Mouse (Mus musculus) urinary bladder, postnatal 4 days (tissue): Measurements from ENCODE around the gene Pam16.
A peak's percentile ranks its signal among the peaks of the same experiment; 100 is the strongest.

Source experiments
- DNase-seq, 2 experiments: peaks; one replicate each; pipeline ENCODE4 v3.0.0; 2021 to 2022; ENCODE audit warnings: low spot score in 2 of 2

Pam16 gene

GRCm38 (mm10) chr16:4646831-4647230 is 22.0 kb upstream of the Pam16 start:
- DNase-seq: no peak

- DNase-seq: no peak
These were observed 21.1 kb upstream of the Pam16 start for GRCm38 (mm10) chr16:4645867-4646266.

- peak; percentile 81 to 83 for DNase-seq
These were observed 19.1 kb upstream of the Pam16 start for GRCm38 (mm10) chr16:4643670-4644419.

- no peak for DNase-seq
These were observed 18.1 kb upstream of the Pam16 start for GRCm38 (mm10) chr16:4642937-4643336.

GRCm38 (mm10) chr16:4642190-4642589 is 17.4 kb upstream of the Pam16 start:
- DNase-seq: peak; percentile 79 to 85

- no peak for DNase-seq
These were observed 16.5 kb upstream of the Pam16 start for GRCm38 (mm10) chr16:4641119-4641838.

- no peak for DNase-seq
These were observed 15.6 kb upstream of the Pam16 start for GRCm38 (mm10) chr16:4640267-4641005.

GRCm38 (mm10) chr16:4639831-4640237 is 15.0 kb upstream of the Pam16 start, which contains the start of the genes Vasn and Dnaja3:
TSS of gene Vasn (plus strand) at chr16:4639941.
TSS of gene Dnaja3 (plus strand) at chr16:4639989.
- DNase-seq: peak; percentile 88 to 91

GRCm38 (mm10) chr16:4638891-4639390 is 14.2 kb upstream of the Pam16 start:
- DNase-seq: no peak

GRCm38 (mm10) chr16:4635760-4636159 is 11.0 kb upstream of the Pam16 start:
- DNase-seq: no peak

GRCm38 (mm10) chr16:4634681-4635080 is 9.9 kb upstream of the Pam16 start:
- no peak for DNase-seq

- DNase-seq: no peak
These were observed 8.9 kb upstream of the Pam16 start for GRCm38 (mm10) chr16:4633661-4634060.

GRCm38 (mm10) chr16:4632050-4632449 is 7.3 kb upstream of the Pam16 start:
- no peak for DNase-seq

- peak; percentile 61 to 87 for DNase-seq
These were observed 5.2 kb upstream of the Pam16 start for GRCm38 (mm10) chr16:4629950-4630349.

GRCm38 (mm10) chr16:4628898-4629419 is 4.2 kb upstream of the Pam16 start:
- DNase-seq: no peak

GRCm38 (mm10) chr16:4627105-4627504 is 2.3 kb upstream of the Pam16 start:
- no peak for DNase-seq

- no peak for DNase-seq
These were observed 714 bp downstream of the Pam16 start for GRCm38 (mm10) chr16:4624074-4624473.

- no peak for DNase-seq
These were observed 8.0 kb downstream of the Pam16 start for GRCm38 (mm10) chr16:4616829-4617228.

- DNase-seq: no peak
These were observed 9.5 kb downstream of the Pam16 start for GRCm38 (mm10) chr16:4615297-4615696.

GRCm38 (mm10) chr16:4614639-4615038 is 10.1 kb downstream of the Pam16 start:
- no peak for DNase-seq

GRCm38 (mm10) chr16:4613736-4614135 is 11.1 kb downstream of the Pam16 start:
- no peak for DNase-seq

GRCm38 (mm10) chr16:4611676-4612075 is 13.1 kb downstream of the Pam16 start:
- no peak for DNase-seq
